Mouse (Mus musculus) testis, postnatal 14 days (tissue): ENCODE data around the gene Sycn.

ENCODE experiments used
- DNase-seq: peaks from one replicate; pipeline ENCODE4 v3.0.0; 2021; ENCODE audit warnings: low spot score

Sycn gene

DNA sequence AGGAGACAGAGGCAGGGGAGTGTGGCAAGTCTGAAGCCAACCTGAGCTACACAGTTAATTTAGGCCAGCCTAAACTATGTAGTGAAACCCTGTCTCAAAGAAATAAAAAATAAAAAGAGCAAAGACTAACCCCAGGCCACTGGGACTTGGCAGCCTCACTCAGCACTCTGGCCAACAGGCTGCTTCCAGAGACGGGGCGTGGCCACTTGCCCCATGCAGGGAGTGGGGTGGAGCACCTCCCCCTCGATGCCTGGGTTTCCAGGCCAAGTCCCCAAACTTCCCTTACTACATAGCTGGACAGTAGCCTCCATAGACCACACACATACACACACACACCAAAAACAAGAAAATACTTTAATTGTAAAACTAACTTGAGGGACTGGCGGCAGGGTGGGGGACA, 17.8 kb downstream of the Sycn start:
- DNase-seq = no peak

GRCm38 (mm10) chr7:28560856-28561255, 20.2 kb downstream of the Sycn start:
- no peak for DNase-seq

GRCm38 (mm10) chr7:28561967-28562366, 21.3 kb downstream of the Sycn start:
- no peak for DNase-seq

DNA sequence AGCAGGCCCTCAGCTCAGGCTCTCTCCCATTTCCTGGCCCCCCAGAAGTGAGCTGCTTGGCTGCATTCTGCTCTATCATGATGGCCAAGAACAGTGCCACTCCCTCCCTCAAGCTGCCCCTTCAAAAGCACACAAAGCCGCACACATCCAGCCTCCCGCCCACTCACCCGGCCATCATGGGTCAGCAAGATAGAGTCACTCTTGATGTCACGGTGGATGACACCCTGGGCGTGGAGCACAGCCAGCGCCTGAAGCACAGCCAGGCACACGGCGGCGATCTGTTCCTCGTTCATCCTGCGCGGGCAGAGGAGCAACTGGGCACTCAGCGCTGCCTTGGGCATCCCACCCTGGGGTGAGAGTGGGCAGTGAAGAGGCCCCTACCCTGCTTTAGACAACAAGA, 21.7 kb downstream of the Sycn start:
- no peak for DNase-seq

DNA sequence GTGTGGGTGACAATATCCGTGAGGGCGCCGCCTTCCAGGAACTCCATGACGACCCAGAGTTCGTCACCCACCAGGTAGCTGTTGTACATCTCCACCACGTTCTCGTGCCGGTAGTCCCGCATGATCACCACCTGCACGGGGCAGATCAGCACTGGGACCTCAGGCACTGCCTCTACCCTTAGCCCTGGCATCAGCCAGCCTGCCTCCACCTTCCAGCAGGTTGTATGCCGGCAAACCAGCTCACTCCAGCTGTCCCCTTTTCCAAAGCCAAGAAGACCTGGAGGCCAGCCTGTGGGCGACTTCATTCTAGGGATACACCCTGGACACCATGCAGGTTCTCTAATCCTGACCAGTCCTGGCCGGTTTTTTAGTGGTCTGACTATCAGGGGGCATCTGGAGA, 22.3 kb downstream of the Sycn start:
- DNase-seq = no peak

DNA sequence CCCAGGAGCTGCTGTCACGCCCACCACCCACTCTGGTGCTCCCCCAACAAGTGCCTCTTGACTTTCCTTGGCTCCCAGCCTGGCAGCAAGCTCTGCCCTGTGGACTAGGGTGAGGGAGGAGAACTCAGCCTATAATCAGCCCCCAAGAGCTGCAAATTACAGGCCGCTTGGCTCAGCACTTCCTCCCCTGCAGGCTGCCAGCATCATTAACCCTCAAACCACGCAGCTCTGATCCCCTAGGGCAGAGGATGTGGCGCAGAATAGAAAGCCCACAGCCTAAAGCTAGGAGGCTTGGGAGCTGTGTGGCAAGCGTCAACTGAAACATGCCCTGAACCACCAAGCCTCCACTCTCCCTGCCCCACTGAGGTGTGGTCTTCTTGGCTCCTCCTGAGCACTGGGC, 24.7 kb downstream of the Sycn start:
- no peak for DNase-seq

GRCm38 (mm10) chr7:28567539-28567938, 26.9 kb downstream of the Sycn start:
- DNase-seq = no peak

DNA sequence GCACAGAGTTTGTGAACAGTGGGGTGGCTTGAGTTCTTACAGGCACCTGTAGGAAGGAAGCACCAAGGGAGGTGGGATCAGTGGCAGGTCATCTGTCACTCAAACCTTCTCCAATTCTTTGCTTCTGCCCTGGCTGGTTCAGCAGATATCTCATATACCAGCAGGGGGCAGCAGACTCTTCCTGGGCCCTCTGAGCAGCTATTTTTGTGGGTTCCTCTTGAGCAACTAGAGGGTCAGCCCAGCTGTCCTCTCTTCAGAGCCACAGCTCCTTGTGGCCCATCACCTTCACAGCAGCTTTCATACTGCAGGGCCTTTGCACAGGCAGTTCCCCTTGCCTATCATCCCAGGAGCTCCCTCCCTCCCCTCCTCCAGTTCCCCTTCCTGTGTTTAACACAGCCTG, 27.6 kb downstream of the Sycn start:
- DNase-seq = no peak

DNA sequence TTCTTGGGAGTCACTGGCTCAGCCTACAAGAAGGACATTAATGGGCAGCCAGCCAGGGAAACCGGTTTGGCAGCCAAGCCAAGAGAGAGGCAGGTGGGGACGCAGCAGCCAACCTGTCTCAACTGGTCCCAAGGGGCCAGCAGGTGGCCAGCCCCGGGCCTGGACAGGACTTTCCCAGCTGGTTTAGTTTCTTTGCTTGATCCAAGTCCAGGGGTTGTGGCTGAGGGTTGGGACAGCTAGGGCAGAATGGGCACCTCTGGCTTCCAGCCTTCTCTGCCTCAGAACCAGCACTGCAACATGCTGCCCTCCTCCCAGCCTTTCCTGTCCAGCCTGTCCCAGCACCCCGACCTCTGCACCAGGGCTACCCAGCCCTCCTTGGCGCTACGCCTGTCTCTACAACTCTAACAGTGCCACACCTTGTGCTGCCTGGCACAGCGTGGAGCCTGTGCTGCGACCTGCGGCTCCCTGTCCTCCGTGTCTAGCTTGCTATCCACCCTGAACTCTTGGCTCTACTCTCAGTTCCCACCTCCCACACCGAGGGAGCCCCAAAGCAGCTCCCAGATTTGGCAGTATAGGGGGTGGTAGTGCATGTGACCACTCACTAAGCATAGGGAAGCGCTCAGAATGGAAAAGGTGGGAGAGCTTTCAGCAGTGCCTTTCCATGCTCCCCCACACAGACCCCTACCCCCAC, 29.8 kb downstream of the Sycn start:
- DNase-seq = peak; percentile 57

DNA sequence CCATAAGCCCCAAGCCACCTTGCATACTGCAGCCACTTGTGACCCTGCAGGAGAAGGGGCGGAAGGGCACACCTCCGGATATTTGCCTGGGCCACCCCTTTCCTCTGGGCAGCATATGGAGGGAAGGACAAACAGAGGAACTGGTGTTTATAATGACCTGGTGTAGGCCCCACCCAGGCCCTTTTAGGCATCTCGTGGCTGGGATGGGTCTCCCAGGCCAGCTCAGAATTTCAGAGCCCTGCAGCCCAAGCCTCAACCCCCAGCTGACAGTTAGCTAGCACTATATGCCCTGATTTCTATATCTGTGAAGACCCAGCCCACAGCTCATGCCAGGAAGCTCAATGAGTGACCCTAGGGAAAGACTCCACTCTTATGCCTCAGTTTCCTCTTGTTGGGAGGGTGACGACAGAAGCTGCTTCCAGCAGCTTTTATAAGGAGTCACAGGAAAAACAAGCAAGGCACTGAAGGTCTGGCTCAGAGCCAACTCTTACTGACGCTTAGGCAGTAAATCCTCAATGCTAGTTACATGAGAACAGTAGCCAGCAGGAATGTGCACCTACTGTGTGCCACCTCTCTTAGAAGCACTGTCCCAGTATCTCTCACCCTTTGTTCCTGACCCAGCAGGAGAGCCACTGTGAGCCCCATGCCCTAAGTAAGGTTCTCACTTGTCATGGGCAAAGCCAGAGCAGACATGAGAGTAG, 30.4 kb downstream of the Sycn start:
- no peak for DNase-seq

DNA sequence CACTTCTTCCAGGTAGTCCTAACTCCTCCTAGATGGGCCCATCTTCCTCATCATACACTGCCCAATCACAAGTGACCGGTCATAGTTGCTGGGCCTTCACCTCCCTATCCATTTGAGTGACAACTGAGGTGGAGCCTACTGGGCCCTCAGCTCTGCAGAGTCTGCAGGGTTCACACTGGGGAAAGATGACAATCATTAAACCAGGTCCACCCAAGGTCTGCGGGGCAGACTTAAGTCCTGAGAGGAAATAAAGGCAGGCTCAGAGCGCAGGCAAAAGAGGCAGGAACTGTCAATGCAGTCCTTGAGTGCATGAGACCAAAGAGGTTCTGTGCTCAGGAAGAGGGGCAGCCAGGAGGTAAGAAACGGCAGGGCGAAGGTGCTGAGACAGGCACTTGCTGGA, 32.0 kb downstream of the Sycn start:
- DNase-seq = no peak

GRCm38 (mm10) chr7:28573236-28573635, 32.6 kb downstream of the Sycn start:
- DNase-seq = no peak

DNA sequence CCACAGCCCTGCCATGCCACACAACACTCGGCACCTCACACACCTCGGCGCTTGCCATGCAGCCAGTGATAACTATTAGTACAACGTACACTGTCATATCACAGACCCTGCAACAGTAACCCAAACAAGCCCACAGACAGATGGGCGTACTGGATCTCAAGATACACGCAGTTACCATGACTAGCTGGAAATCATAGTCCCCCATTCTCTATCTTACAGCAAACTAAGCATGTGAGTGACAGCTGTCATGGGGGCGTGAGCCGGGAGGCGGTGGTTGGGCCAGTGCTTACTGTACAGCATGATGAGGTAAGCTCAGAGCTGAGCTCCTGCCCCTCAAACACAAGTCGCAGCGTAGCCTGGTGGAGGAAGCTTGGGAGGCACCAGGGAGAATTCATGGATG, 34.9 kb downstream of the Sycn start:
- DNase-seq = no peak

DNA sequence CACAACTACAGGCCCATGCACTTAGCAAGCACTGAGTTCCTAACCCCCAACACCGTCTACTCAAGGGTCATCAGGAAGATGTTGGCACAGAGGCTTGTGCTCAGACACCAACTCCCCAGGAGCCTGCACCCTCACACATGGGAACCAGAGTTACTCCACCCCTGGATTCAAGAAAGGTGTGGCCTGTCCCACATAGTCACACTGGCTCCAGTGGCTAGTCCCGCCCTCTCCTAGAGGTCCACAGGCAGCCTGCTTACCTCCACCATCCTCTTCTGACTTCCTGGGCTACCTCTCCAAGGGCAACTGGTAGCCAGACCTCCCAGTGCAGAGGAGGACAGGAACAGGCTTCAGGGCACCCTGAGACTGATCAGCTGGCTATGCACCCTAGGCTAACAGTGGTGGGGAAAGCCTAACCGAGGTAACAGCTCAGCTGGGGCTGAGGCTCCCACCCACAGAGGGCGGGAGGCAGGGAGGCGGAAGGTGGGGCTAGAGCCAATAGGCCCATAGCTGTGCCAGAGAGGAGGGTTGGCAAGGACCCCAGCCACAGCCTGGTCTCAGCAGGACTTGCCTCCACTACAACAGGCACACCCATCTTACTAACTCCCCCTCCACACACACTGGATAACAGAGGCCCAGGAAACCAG, 35.7 kb downstream of the Sycn start:
- peak; percentile 67 for DNase-seq

GRCm38 (mm10) chr7:28577826-28578542, 37.3 kb downstream of the Sycn start:
- peak; percentile 32 for DNase-seq

GRCm38 (mm10) chr7:28578543-28579053, 37.9 kb downstream of the Sycn start:
- no peak for DNase-seq

DNA sequence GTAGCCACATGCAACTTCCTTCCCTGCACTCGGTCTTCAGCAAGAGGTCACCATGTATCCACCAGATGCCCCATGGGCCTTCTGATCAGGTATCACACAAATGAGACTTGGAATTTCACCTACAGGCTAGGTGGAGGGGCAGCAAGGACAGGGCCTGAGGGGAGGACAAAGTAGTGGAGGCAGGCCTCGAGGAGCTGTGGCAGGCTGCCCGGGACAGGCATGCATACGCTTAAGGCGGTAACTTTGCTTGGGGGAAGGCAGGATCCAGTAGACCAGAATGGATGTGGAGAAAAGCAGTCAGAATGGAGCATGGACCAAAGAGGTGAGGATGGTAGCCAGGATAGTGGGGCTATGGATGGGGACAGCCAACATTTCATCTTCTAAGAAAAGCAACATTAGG, 39.1 kb downstream of the Sycn start:
- no peak for DNase-seq

DNA sequence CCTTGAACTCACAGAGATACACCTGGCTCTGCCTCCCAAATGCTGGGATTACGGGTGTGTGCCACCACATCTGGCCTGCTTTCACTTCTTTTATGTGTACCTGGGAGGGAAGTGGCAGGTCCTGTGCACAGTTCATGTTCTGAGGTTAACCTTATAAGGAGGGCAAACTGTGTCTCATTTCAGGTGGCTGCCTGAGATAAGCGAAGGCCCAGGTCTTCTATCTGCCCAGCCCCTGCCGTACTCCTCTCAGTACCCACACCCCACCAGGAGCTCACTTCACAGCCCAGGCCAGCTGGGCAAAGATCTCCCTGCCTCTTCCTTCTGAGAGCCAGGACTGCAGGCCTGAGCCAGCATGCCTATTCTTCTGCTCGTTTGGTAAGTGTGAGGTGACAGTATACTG, 41.0 kb downstream of the Sycn start:
- no peak for DNase-seq

DNA sequence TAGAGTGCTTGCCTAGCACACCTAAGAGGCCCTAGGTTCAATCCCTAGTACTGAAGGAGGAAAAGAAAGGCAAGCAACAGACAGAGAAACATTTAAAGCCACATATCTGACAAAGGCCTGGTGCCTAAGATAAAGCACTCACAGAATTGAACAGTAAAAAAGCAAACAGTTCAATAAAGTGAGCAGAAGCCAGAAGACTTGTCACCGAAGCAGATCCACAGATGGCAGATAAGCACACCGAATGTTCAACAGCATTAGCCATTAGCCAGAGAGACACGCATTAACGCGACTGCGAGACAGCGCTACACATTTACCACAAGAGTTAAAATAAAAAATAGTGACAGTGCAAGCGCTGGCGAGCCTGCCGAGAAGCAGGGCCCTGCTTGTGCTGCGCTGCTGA, 42.2 kb downstream of the Sycn start:
- no peak for DNase-seq

- DNase-seq = no peak
These were observed 43.1 kb downstream of the Sycn start for GRCm38 (mm10) chr7:28583570-28584344.

- no peak for DNase-seq
These were observed 43.8 kb downstream of the Sycn start for GRCm38 (mm10) chr7:28584468-28584867.

DNA sequence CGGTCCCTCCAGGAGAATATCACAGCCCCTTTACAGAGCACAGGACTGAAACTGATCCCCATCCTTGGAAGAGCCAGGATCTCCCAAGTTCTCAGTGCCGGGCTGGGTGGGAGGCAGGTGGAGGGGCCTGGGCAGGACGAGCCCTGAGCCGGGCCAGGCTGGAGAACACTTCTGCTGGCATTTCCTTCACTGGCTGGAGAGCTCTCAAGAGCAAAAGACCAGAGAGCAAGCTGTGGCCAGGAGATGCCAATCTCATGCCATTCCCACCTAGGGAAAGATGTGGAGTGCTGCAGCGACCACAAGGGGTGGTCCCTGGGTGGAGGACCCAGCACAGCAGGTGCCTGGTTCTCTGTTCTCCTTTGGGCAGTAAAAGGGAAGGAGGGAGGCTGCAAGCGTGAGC, 44.3 kb downstream of the Sycn start:
- DNase-seq = no peak
